Mouse (Mus musculus): ENCODE measurements around the gene Cldn13.

DNA sequence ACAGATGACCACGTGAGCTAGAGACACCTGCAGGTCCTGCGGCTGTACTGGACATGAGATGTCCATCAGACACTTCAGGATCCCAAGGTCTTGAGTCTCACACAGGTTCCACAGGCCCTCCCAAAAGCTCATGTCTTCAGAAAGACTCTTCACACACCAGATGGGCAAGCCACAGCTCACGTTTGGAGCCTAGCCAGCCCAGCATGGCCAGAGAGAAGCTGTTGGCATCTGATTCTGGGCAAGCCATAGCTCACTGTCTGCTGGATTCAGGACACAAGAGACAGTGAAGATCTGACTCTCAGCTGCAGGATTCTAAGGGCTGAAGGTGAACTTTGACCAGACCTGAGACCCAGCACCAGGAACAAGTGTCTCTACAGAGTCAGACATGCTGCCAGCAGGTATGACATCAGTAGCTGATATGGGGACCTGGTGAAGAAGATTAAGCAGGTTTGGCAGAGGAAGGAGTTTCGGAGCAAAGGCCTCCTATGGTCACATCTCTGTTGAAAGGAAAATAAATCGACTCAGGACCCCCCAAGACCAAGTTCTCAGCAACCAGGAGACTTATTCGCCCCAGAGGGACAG, 4.9 kb upstream of the Cldn13 start:
- TF ChIP-seq EP300 (optimal IDR thresholded peaks at IDR 0.05): no peak
- TF ChIP-seq CTCF (IDR thresholded peaks at IDR 0.05; ENCODE audit: low read depth): no peak
